9 mouse cellular contexts compared by ENCODE assay signal in the genomic region with DNA sequence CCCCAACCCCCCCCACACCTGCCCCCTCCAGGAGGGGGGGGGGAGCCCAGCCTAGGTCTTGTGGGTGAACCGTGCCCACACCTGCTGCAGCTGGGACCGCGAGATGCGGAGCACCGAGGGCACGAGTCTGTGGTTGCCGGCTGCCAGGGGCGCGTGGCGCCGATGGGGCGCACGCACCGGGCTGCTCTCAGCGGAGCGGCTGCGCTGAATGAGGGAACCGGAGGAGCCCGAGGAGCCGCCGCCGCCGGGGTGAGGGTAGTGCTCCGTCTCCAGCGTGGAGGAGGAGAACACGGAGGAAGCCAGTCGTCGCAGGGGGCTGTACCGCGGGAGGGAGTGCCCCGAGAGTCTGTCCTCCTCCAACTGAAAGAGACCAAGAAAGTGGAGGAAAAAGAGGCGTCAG. TPM values are rescaled to one million over a fixed set of nuclear protein-coding genes. Genes with fewer than 3 reads are reported as not detected.
A peak's percentile ranks its signal among the peaks of the same experiment; 100 is the strongest.
DNase-seq lines count a peak whose midpoint lies in the region; ATAC-seq and TF ChIP-seq lines count a peak whose summit lies in the region.
"Had no signal": no experiment of that assay in that cellular context is flagged by ENCODE, and none has a peak within 500 bp of the region (broad histone marks: within the 10 kb centered on the region; RNA-seq: fewer than 3 reads in every experiment).

No protein-coding gene starts in this region.

- peaks cover 28% of the 10 kb centered on the region for H3K27me3 ChIP-seq in lung, postnatal 0 days (replicated peaks; ENCODE audit: insufficient read depth, low read length)
- H3K27me3 ChIP-seq in liver, embryonic 14.5 days (ENCODE audit: control insufficient read depth, insufficient read depth, low read length) = peaks cover 32% of the 10 kb centered on the region

- no peaks in the 10 kb centered on the region for H3K36me3 ChIP-seq in lung, postnatal 0 days (ENCODE audit: insufficient read depth, low read length)
- no peaks in the 10 kb centered on the region for H3K36me3 ChIP-seq in liver, embryonic 14.5 days (replicated peaks; ENCODE audit: control insufficient read depth, insufficient read depth, low read depth)

- under 1% methylated on average over 29 of the region's 32 CpGs for WGBS in lung, postnatal 0 days
- WGBS in liver, embryonic 14.5 days (ENCODE audit: insufficient replicate concordance) = under 1% methylated on average over 31 of the region's 32 CpGs

- no peaks in the 10 kb centered on the region for H3K4me1 ChIP-seq in lung, postnatal 0 days (ENCODE audit: insufficient read depth, low read depth, low read length)
- peaks cover 0 to 2% of the 10 kb centered on the region in 2 experiments; a peak in 1 of 4 replicates for H3K4me1 ChIP-seq in liver, embryonic 14.5 days (replicated peaks; ENCODE audit: control insufficient read depth in 2 of 2, insufficient read depth in 2 of 2, low read length in 1 of 2)

- no peak for TF ChIP-seq EP300 in lung, postnatal 0 days (IDR thresholded peaks at IDR 0.05)
- TF ChIP-seq EP300 in liver, embryonic 14.5 days (IDR thresholded peaks at IDR 0.05; ENCODE audit: low read depth) = no peak

- H3K4me2 ChIP-seq in lung, postnatal 0 days (replicated peaks; ENCODE audit: low read depth, low read length) = peak overlapping the region; percentile 52
- H3K4me2 ChIP-seq in liver, embryonic 14.5 days (ENCODE audit: low read depth) = peak overlapping the region; percentile 32

- H3K4me3 ChIP-seq in lung, postnatal 0 days (ENCODE audit: low read depth, low read length) = peak overlapping the region; percentile 28
- H3K4me3 ChIP-seq in liver, embryonic 14.5 days (ENCODE audit: insufficient read depth in 1 of 2, low read depth in 2 of 2, low read length in 2 of 2) = 0 out of 4 replicates have a peak overlapping the region, but pooled peaks of 1 of the 2 experiments have one; percentile 4

- H3K27ac ChIP-seq in lung, postnatal 0 days (ENCODE audit: low read length) = no peak overlapping the region
- no peak overlapping the region for H3K27ac ChIP-seq in liver, embryonic 14.5 days

- peak; percentile 12 to 15 for DNase-seq in adrenal gland, postnatal 36 days
- no peak for DNase-seq in adrenal gland, adult 8-10 months
- DNase-seq in lung, postnatal 0 days (ENCODE audit: low spot score) = no peak
- no peak for DNase-seq in lung, postnatal 10 days
- DNase-seq in liver, embryonic 14.5 days (ENCODE audit: low read depth in 3 of 3, low spot score in 3 of 3) = no peak
- peak; percentile 65 for DNase-seq in thymus, postnatal 14 days
- no peak for DNase-seq in retina, embryonic 14.5 days (ENCODE audit: low spot score)
- no peak for DNase-seq in gastrocnemius, postnatal 10 days

- ATAC-seq in lung, postnatal 0 days = no peak
- no peak for ATAC-seq in liver, embryonic 14.5 days (ENCODE audit: insufficient read depth)

- no peak overlapping the region for H3K9ac ChIP-seq in lung, postnatal 0 days (replicated peaks; ENCODE audit: low read depth)
- no peak overlapping the region for H3K9ac ChIP-seq in liver, embryonic 14.5 days (replicated peaks)

- TF ChIP-seq CTCF in lung, postnatal 0 days (IDR thresholded peaks at IDR 0.05) = no peak
- TF ChIP-seq CTCF in liver, embryonic 14.5 days (IDR thresholded peaks at IDR 0.05; ENCODE audit: low read depth) = no peak

- H3K9me3 ChIP-seq in lung, postnatal 0 days (ENCODE audit: low read length) = no peaks in the 10 kb centered on the region
- no peaks in the 10 kb centered on the region for H3K9me3 ChIP-seq in liver, embryonic 14.5 days (ENCODE audit: control insufficient read depth, low read length)

RNA-seq across cellular contexts. Expression of gene Slc22a7, which starts 22.4 kb away (rescaled TPM):
- not detected for total RNA-seq in adrenal gland, postnatal 36 days (2021)
- not detected for total RNA-seq in adrenal gland, adult 8-10 months (2022)
- polyA plus RNA-seq in lung, postnatal 0 days (2015; fragmentation: Nextera tagmentation; extraction: Ambion mirVana) = not detected in 2 replicates
- 0.03 and 0.04 TPM in 2 replicates for polyA plus RNA-seq in liver, embryonic 14.5 days (2012; rRNA removed)
- polyA plus RNA-seq in liver, embryonic 14.5 days (2014; fragmentation: Nextera tagmentation; extraction: Ambion mirVana) = 0.09 TPM in 1 of 2 replicates, not detected in the other
- under 1 TPM in 1 of 2 experiments, not detected in 1; 0.36 TPM for total RNA-seq in gastrocnemius, postnatal 10 days (2021)
- polyA plus RNA-seq: gonadal fat pad, adult 2 months had no signal

RNA-seq across cellular contexts. Expression of gene Ttbk1, which starts 26.8 kb away (rescaled TPM):
- 1 to 10 TPM in 1 of 2 experiments, under 1 TPM in 1; 0.63 to 1.1 TPM for total RNA-seq in adrenal gland, postnatal 36 days (2021)
- total RNA-seq in adrenal gland, adult 8-10 months (2022) = 1 to 10 TPM in 3 of 4 experiments, under 1 TPM in 1; 0.98 to 1.4 (median 1.2) TPM
- 0.04 TPM in 1 of 2 replicates, not detected in the other for polyA plus RNA-seq in lung, postnatal 0 days (2015; fragmentation: Nextera tagmentation; extraction: Ambion mirVana)
- 0.02 and 0.04 TPM in 2 replicates for polyA plus RNA-seq in liver, embryonic 14.5 days (2012; rRNA removed)
- not detected in 2 replicates for polyA plus RNA-seq in liver, embryonic 14.5 days (2014; fragmentation: Nextera tagmentation; extraction: Ambion mirVana)
- 1 to 10 TPM; 3.9 to 4.5 TPM for total RNA-seq in gastrocnemius, postnatal 10 days (2021)

RNA-seq across cellular contexts. Expression of gene Crip3, which starts 31.9 kb away (rescaled TPM):
- 1 to 10 TPM in 1 of 2 experiments, under 1 TPM in 1; 0.43 to 1.1 TPM for total RNA-seq in adrenal gland, postnatal 36 days (2021)
- total RNA-seq in adrenal gland, adult 8-10 months (2022) = 1 to 10 TPM in 3 of 4 experiments, under 1 TPM in 1; 0.58 to 3.1 (median 2.2) TPM
- polyA plus RNA-seq in lung, postnatal 0 days (2015; fragmentation: Nextera tagmentation; extraction: Ambion mirVana) = 0.76 and 0.81 TPM in 2 replicates
- 0.05 TPM in 1 of 2 replicates, not detected in the other for polyA plus RNA-seq in liver, embryonic 14.5 days (2012; rRNA removed)
- polyA plus RNA-seq in liver, embryonic 14.5 days (2014; fragmentation: Nextera tagmentation; extraction: Ambion mirVana) = not detected in 2 replicates
- 1 to 10 TPM; 1.9 to 2.0 TPM for total RNA-seq in gastrocnemius, postnatal 10 days (2021)

RNA-seq across cellular contexts. Expression of gene Dnph1, which starts 35.8 kb away (rescaled TPM):
- total RNA-seq in adrenal gland, postnatal 36 days (2021) = 1 to 10 TPM; 4.2 to 6.9 TPM
- total RNA-seq in adrenal gland, adult 8-10 months (2022) = 1 to 10 TPM; 4.5 to 6.9 (median 6.4) TPM
- 2.8 and 4.2 TPM in 2 replicates for polyA plus RNA-seq in lung, postnatal 0 days (2015; fragmentation: Nextera tagmentation; extraction: Ambion mirVana)
- polyA plus RNA-seq in liver, embryonic 14.5 days (2012; rRNA removed) = 12.0 and 14.0 TPM in 2 replicates
- polyA plus RNA-seq in liver, embryonic 14.5 days (2014; fragmentation: Nextera tagmentation; extraction: Ambion mirVana) = 20.0 and 24.2 TPM in 2 replicates
- total RNA-seq in gastrocnemius, postnatal 10 days (2021) = 1 to 10 TPM; 4.9 to 5.2 TPM

Comparison
In these comparisons a context has a peak if more than half of its experiments do, and no peak if none do; other contexts are left out.
1. DNase-seq: peak in adrenal gland, postnatal 36 days (2 of 2) and thymus, postnatal 14 days (single experiment); none in adrenal gland, adult 8-10 months (single experiment), lung, postnatal 0 days (single experiment), lung, postnatal 10 days (single experiment), liver, embryonic 14.5 days (0 of 3), retina, embryonic 14.5 days (single experiment) and gastrocnemius, postnatal 10 days (single experiment).